Mouse (Mus musculus): ENCODE results near the gene Gm19684.
"Not testable (repeated sequence)": the region's sequence is repeated elsewhere in the genome, so short reads cannot be mapped to it uniquely, and the experiment has no call there.

GRCm38 (mm10) chr17:36166901-36167300 is 45.4 kb downstream of the Gm19684 start:
- TF ChIP-seq CTCF (IDR thresholded peaks at IDR 0.05; ENCODE audit: control insufficient read depth, insufficient read depth, insufficient replicate concordance, low read depth, low read length); POLR2A (IDR thresholded peaks at IDR 0.05; ENCODE audit: control insufficient read depth, low read depth, low read length): not testable (repeated sequence)

Measured in testis, adult 2 months (tissue).